Mouse (Mus musculus): ENCODE data around the gene Gm14391. TPM values are rescaled to one million over a fixed set of nuclear protein-coding genes. Genes with fewer than 3 reads are reported as not detected.
A peak's percentile ranks its signal among the peaks of the same experiment; 100 is the strongest.
"Not testable (repeated sequence)": the region's sequence is repeated elsewhere in the genome, so short reads cannot be mapped to it uniquely, and the experiment has no call there.

Gene Gm14391
- polyA plus RNA-seq, 1 experiment from 2014 or later, result 13.6 TPM

- ATAC-seq (ENCODE audit: insufficient number of reproducible peaks, insufficient read depth, low FRiP score, low TSS enrichment); H3K27ac ChIP-seq: not testable (repeated sequence)
- H3K9ac ChIP-seq, result peak within 1 kb of the TSS; percentile 42; the same call in 1 of the 2 replicates
These were observed 64.8 kb downstream of the Gm14391 start, which contains the start of gene Gm14399 for GRCm38 (mm10) chr2:175141993-175142295. Gene Gm14399, minus strand, starts transcription at chr2:175142012.

GRCm38 (mm10) chr2:175141118-175141992 is 65.4 kb downstream of the Gm14391 start:
- H3K27me3 ChIP-seq; H3K27ac ChIP-seq; H3K4me1 ChIP-seq; H3K9me3 ChIP-seq; ATAC-seq (ENCODE audit: insufficient number of reproducible peaks, insufficient read depth, low FRiP score, low TSS enrichment); H3K36me3 ChIP-seq: not testable (repeated sequence)
- Histone ChIP-seq H3K9ac (peak overlapping the region; percentile 42; the same call in 1 of the 2 replicates), H3K4me3 (peak overlapping the region; percentile 49), H3K4me2 (replicated peaks) (peak overlapping the region; percentile 37; the same call in 1 of the 2 replicates)
- WGBS, result 5% methylated on average over 25 of the region's 25 CpGs

More at GRCm38 (mm10) chr2:175141993-175142295, 64.8 kb downstream of the Gm14391 start, which contains the start of gene Gm14399:
- not testable (repeated sequence) for H3K4me1 ChIP-seq, H3K27me3 ChIP-seq, H3K36me3 ChIP-seq, H3K9me3 ChIP-seq
- Histone ChIP-seq H3K4me3 (peak within 1 kb of the TSS; percentile 49), H3K4me2 (replicated peaks) (peak within 1 kb of the TSS; percentile 37; the same call in 1 of the 2 replicates)
- 8% methylated on average over 1 of the region's 2 CpGs for WGBS

Other genes with a start within 250 kb of the Gm14391 start
- gene Gm14444, start 196.7 kb downstream of the Gm14391 start, polyA plus RNA-seq (2016; fragmentation: Nextera tagmentation; extraction: Ambion mirVana), result not detected in 2 replicates
- 0.90 and 1.6 TPM in 2 replicates for gene Gm14393, start 139.1 kb downstream of the Gm14391 start, polyA plus RNA-seq (2016; fragmentation: Nextera tagmentation; extraction: Ambion mirVana)
- 6.0 and 6.7 TPM in 2 replicates for gene Gm14399, start 64.9 kb downstream of the Gm14391 start, polyA plus RNA-seq (2016; fragmentation: Nextera tagmentation; extraction: Ambion mirVana)
- 1.7 and 1.8 TPM in 2 replicates for gene Gm14443, start 31.0 kb downstream of the Gm14391 start, polyA plus RNA-seq (2016; fragmentation: Nextera tagmentation; extraction: Ambion mirVana)
- 3.2 and 4.8 TPM in 2 replicates for gene Gm14440, start 68.2 kb upstream of the Gm14391 start, polyA plus RNA-seq (2016; fragmentation: Nextera tagmentation; extraction: Ambion mirVana)
- 21.8 and 23.0 TPM in 2 replicates for gene Gm4631, start 131.3 kb upstream of the Gm14391 start, polyA plus RNA-seq (2016; fragmentation: Nextera tagmentation; extraction: Ambion mirVana)
- 5.8 and 6.3 TPM in 2 replicates for gene Zfp968, start 165.5 kb upstream of the Gm14391 start, polyA plus RNA-seq (2016; fragmentation: Nextera tagmentation; extraction: Ambion mirVana)
- gene Gm4724, start 228.9 kb upstream of the Gm14391 start, polyA plus RNA-seq (2016; fragmentation: Nextera tagmentation; extraction: Ambion mirVana), result 12.8 and 13.6 TPM in 2 replicates